Mouse (Mus musculus) ES-E14 (cell line): ENCODE measurements around the gene Slc25a13. TPM values are rescaled to one million over a fixed set of nuclear protein-coding genes. Genes with fewer than 3 reads are reported as not detected.

Experiments used
- DNase-seq: peaks from one replicate; pipeline ENCODE4 v3.0.0-alpha.2; 2013; ENCODE audit warnings: low read depth, low spot score
- H3K27ac ChIP-seq: 2 replicates; pipeline ENCODE4 v1.5.1; 2012; ENCODE audit warnings: low read depth, mild to moderate bottlenecking, low read length, moderate library complexity, mixed read lengths; ENCODE audit not compliant: poor library complexity, insufficient read depth, severe bottlenecking
- H3K36me3 ChIP-seq: 2 replicates; pipeline ENCODE4 v1.6.1; 2012; ENCODE audit warnings: mild to moderate bottlenecking, low read length, moderate library complexity, mixed read lengths; ENCODE audit not compliant: control insufficient read depth, poor library complexity, insufficient read depth, severe bottlenecking
- H3K4me1 ChIP-seq, 2 experiments: fragments of 150-350 bp in 1 of 2; sonication (generic) in 1 of 2; 2 replicates each; pipeline ENCODE4 v1.6.1; 2012; ENCODE audit warnings: low read length in 2 of 2, mild to moderate bottlenecking in 1 of 2, mixed read lengths in 1 of 2; ENCODE audit not compliant: control insufficient read depth in 2 of 2, insufficient read depth in 2 of 2, poor library complexity in 1 of 2
- H3K4me3 ChIP-seq, 2 experiments: fragments of 150-350 bp in 1 of 2; sonication (generic) in 1 of 2; 2 replicates each; pipeline ENCODE4 v1.5.1; 2012; ENCODE audit warnings: low read length in 2 of 2, low read depth in 1 of 2, mild to moderate bottlenecking in 1 of 2, mixed read lengths in 1 of 2; ENCODE audit not compliant: insufficient read depth in 1 of 2, poor library complexity in 1 of 2, severe bottlenecking in 1 of 2
- H3K9ac ChIP-seq: 2 replicates; pipeline ENCODE4 v1.6.1; 2012; ENCODE audit warnings: low read depth, mild to moderate bottlenecking, low read length, mixed read lengths; ENCODE audit not compliant: poor library complexity, insufficient read depth, severe bottlenecking
- H3K9me3 ChIP-seq: fragments of 150-350 bp; sonication (generic); 2 replicates; pipeline ENCODE4 v1.6.1; 2012; ENCODE audit warnings: low read depth, mild to moderate bottlenecking, low read length; ENCODE audit not compliant: control insufficient read depth, insufficient read depth
- CHD2 ChIP-seq: IDR thresholded peaks from 2 replicates; pipeline ENCODE4 v1.6.1; 2014; ENCODE audit warnings: mild to moderate bottlenecking, low read depth, low read length, inconsistent platforms
- HCFC1 ChIP-seq: IDR thresholded peaks from 2 replicates; pipeline ENCODE4 v1.6.1; 2012; ENCODE audit warnings: low read length, inconsistent platforms, borderline replicate concordance; ENCODE audit not compliant: insufficient read depth
- MAFK ChIP-seq: IDR thresholded peaks from 2 replicates; pipeline ENCODE4 v1.6.1; 2014; ENCODE audit warnings: mild to moderate bottlenecking, low read depth, low read length, inconsistent platforms; ENCODE audit not compliant: insufficient read depth
- ZC3H11A ChIP-seq: IDR thresholded peaks from 2 replicates; pipeline ENCODE4 v1.6.1; 2012; ENCODE audit warnings: low read depth, mild to moderate bottlenecking, inconsistent platforms, low read length, borderline replicate concordance
- ZNF384 ChIP-seq: IDR thresholded peaks from 2 replicates; pipeline ENCODE4 v1.6.1; 2012; ENCODE audit warnings: low read depth, low read length, inconsistent platforms
- in situ Hi-C, 2 experiments: fragments of 600-800 bp; cut with MboI; formaldehyde crosslinking; loops; one replicate each; pipeline ENCODE4 v1.15.1; 2025; ENCODE audit warnings: low sequenced_read_pairs in 2 of 2, inconsistent platforms in 1 of 2; ENCODE audit not compliant: unreplicated experiment in 2 of 2
- total RNA-seq: library from RNA; depleted of rRNA; stranded (reverse); fragments of 300-350 nt; gene quantifications from 2 replicates; pipeline ENCODE4 v1.2.3, GENCODE M21; 2012

Slc25a13 gene
- total RNA-seq, 1 experiment, result 53.5 TPM

GRCm38 (mm10) chr6:6160645-6161426, 56.1 kb downstream of the Slc25a13 start:
- in situ Hi-C loops, result no loop called here
- H3K9ac ChIP-seq, result no peak overlapping the region
- peaks cover 13 to 17% of the 10 kb centered on the region in 2 experiments for H3K4me1 ChIP-seq

GRCm38 (mm10) chr6:6159221-6159859, 57.6 kb downstream of the Slc25a13 start:
- TF ChIP-seq MAFK (no peak), ZC3H11A (no peak), CHD2 (no peak), ZNF384 (no peak), HCFC1 (no peak)
- peaks cover 13 to 14% of the 10 kb centered on the region in 2 experiments for H3K4me1 ChIP-seq
- no peak overlapping the region for H3K4me3 ChIP-seq
- H3K27ac ChIP-seq, result no peak overlapping the region
- no peak overlapping the region for H3K9ac ChIP-seq
- H3K9me3 ChIP-seq, result no peaks in the 10 kb centered on the region
- no peak for DNase-seq
- in situ Hi-C loops, result no loop called here
- no peaks in the 10 kb centered on the region for H3K36me3 ChIP-seq

More at GRCm38 (mm10) chr6:6160645-6161426, 56.1 kb downstream of the Slc25a13 start:
- Histone ChIP-seq H3K4me3 (no peak overlapping the region), H3K36me3 (no peaks in the 10 kb centered on the region), H3K27ac (no peak overlapping the region), H3K9me3 (no peaks in the 10 kb centered on the region)
- DNase-seq, result no peak
- TF ChIP-seq MAFK (no peak), CHD2 (no peak), HCFC1 (no peak), ZNF384 (no peak), ZC3H11A (no peak)

DNA sequence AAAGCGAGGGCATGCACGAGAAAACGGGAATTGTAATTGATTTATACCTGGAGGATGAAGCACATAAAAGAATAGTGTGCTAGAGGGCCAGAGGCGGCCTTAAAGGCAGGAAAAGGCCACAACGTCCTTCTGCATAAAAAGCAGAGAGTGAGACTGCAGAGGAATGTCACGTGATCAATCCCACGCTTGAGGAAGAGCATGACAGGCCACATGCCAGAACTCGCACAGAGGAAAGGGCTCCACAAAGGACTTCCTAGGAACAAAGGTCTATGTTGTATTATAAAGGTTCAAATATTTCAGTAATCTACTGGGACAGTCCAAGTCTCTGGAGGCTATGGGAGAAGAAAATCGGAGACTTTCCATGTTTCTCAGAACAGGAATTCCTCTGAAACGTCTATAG, 63.5 kb downstream of the Slc25a13 start:
- no peak overlapping the region for H3K27ac ChIP-seq
- no peaks in the 10 kb centered on the region for H3K9me3 ChIP-seq
- in situ Hi-C loops, result no loop called here
- no peak overlapping the region for H3K9ac ChIP-seq
- TF ChIP-seq HCFC1 (no peak), CHD2 (no peak), ZC3H11A (no peak), MAFK (no peak), ZNF384 (no peak)
- no peak for DNase-seq
- peaks cover 4% of the 10 kb centered on the region; the same call in 1 of the 2 replicates for H3K36me3 ChIP-seq
- H3K4me3 ChIP-seq, result no peak overlapping the region
- H3K4me1 ChIP-seq, result no peaks in the 10 kb centered on the region

DNA sequence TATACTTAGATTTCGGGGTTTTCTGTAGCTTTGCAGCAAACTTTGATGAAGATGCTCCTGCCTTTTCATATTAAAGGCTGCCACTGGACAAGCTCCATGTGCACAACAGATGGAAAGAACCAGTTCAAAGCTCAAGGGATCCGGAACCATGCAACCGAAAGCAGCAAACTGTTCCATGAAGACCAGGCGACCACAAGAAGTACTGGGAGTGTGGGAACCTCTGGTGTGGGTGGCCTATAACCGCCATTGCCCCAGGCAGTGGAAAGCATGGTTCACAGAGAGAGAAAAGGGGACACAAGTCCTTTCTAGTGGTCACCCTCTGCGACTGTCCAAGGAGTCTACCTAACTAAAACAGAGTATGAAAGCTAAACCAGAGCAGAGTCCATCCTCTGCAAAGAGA, 66.2 kb downstream of the Slc25a13 start:
- no peak overlapping the region for H3K4me3 ChIP-seq
- no peaks in the 10 kb centered on the region for H3K9me3 ChIP-seq
- TF ChIP-seq CHD2 (no peak), HCFC1 (no peak), ZNF384 (no peak), MAFK (no peak), ZC3H11A (no peak)
- no peaks in the 10 kb centered on the region for H3K4me1 ChIP-seq
- in situ Hi-C loops, result no loop called here
- no peak for DNase-seq
- H3K36me3 ChIP-seq, result peaks cover 12% of the 10 kb centered on the region
- H3K9ac ChIP-seq, result no peak overlapping the region
- no peak overlapping the region for H3K27ac ChIP-seq
